Mouse (Mus musculus): Measurements from ENCODE around the gene Htr1d. TPM values are rescaled to one million over a fixed set of nuclear protein-coding genes. Genes with fewer than 3 reads are reported as not detected.

Htr1d gene
- under 1 TPM in 1 of 4 experiments, not detected in 3; 0.19 TPM for total RNA-seq (2022)

- DNase-seq: no peak
Observed at GRCm38 (mm10) chr4:136423224-136423623, at the start of gene Htr1d. Htr1d (plus strand) TSS chr4:136423524.

GRCm38 (mm10) chr4:136377001-136377400 lies 46.3 kb upstream of the Htr1d start:
- DNase-seq: no peak

GRCm38 (mm10) chr4:136383052-136383451 lies 40.3 kb upstream of the Htr1d start:
- no peak for DNase-seq

- no peak for DNase-seq
Observed at GRCm38 (mm10) chr4:136383839-136384238, 39.5 kb upstream of the Htr1d start.

- no peak for DNase-seq
Observed at GRCm38 (mm10) chr4:136387261-136387660, 36.1 kb upstream of the Htr1d start.

- DNase-seq: no peak
Observed at GRCm38 (mm10) chr4:136401806-136402205, 21.5 kb upstream of the Htr1d start.

- no peak for DNase-seq
Observed at GRCm38 (mm10) chr4:136407831-136408230, 15.5 kb upstream of the Htr1d start.

GRCm38 (mm10) chr4:136411995-136412765 lies 11.1 kb upstream of the Htr1d start:
- no peak for DNase-seq

GRCm38 (mm10) chr4:136415477-136415876 lies 7.8 kb upstream of the Htr1d start:
- no peak for DNase-seq

GRCm38 (mm10) chr4:136418962-136419361 lies 4.4 kb upstream of the Htr1d start:
- no peak for DNase-seq

GRCm38 (mm10) chr4:136419386-136419785 lies 3.9 kb upstream of the Htr1d start:
- no peak for DNase-seq

- DNase-seq: no peak
Observed at GRCm38 (mm10) chr4:136424120-136424999, 1.0 kb downstream of the Htr1d start.

GRCm38 (mm10) chr4:136425000-136425288 lies 1.6 kb downstream of the Htr1d start:
- DNase-seq: no peak

GRCm38 (mm10) chr4:136430609-136431375 lies 7.5 kb downstream of the Htr1d start:
- no peak for DNase-seq

- DNase-seq: no peak
Observed at GRCm38 (mm10) chr4:136431376-136431693, 8.0 kb downstream of the Htr1d start.

GRCm38 (mm10) chr4:136434029-136434428 lies 10.7 kb downstream of the Htr1d start:
- peak; percentile 40 for DNase-seq

GRCm38 (mm10) chr4:136439106-136439505 lies 15.8 kb downstream of the Htr1d start:
- DNase-seq: no peak

GRCm38 (mm10) chr4:136441354-136442043 lies 18.2 kb downstream of the Htr1d start:
- DNase-seq: no peak

GRCm38 (mm10) chr4:136444561-136444960 lies 21.2 kb downstream of the Htr1d start:
- no peak for DNase-seq

- no peak for DNase-seq
Observed at GRCm38 (mm10) chr4:136449795-136450194, 26.5 kb downstream of the Htr1d start.

- no peak for DNase-seq
Observed at GRCm38 (mm10) chr4:136450271-136450670, 26.9 kb downstream of the Htr1d start.

- no peak for DNase-seq
Observed at GRCm38 (mm10) chr4:136451564-136451963, 28.2 kb downstream of the Htr1d start.

GRCm38 (mm10) chr4:136452286-136452685 lies 29.0 kb downstream of the Htr1d start:
- DNase-seq: no peak
